Mouse (Mus musculus): ENCODE measurements around the gene Eomes. TPM values are rescaled to one million over a fixed set of nuclear protein-coding genes. Genes with fewer than 3 reads are reported as not detected.
A peak's percentile ranks its signal among the peaks of the same experiment; 100 is the strongest.

The Eomes gene
- total RNA-seq (2021), result under 1 TPM; 0.24 to 0.38 TPM
- long read RNA-seq, experiment 1, partial matches to known transcripts, result 0 of 1 reads
- long read RNA-seq, experiment 1, other reads (novel, unspliced or antisense), result 1 of 1 reads
- long read RNA-seq, experiment 2, result 0 reads

GRCm38 (mm10) chr9:118477961-118478360, at the start of gene Eomes:
Gene Eomes (plus strand): TSS chr9:118478212.
- intact Hi-C loops (cut with DNase I), result no loop called here

GRCm38 (mm10) chr9:118444809-118445208, 33.2 kb upstream of the Eomes start:
- no peak for DNase-seq (ENCODE audit: low spot score in 2 of 2)
- intact Hi-C loops (cut with DNase I), result no loop called here

More at GRCm38 (mm10) chr9:118477961-118478360, at the start of gene Eomes:
- DNase-seq (ENCODE audit: low spot score in 2 of 2), result no peak

GRCm38 (mm10) chr9:118449336-118449735, 28.7 kb upstream of the Eomes start:
- intact Hi-C loops (cut with DNase I), result no loop called here
- DNase-seq (ENCODE audit: low spot score in 2 of 2), result no peak

GRCm38 (mm10) chr9:118453427-118453826, 24.6 kb upstream of the Eomes start:
- intact Hi-C loops (cut with DNase I), result no loop called here
- DNase-seq (ENCODE audit: low spot score in 2 of 2), result no peak

- intact Hi-C loops (cut with DNase I), result no loop called here
- peak; percentile 6 to 8 for DNase-seq (ENCODE audit: low spot score in 2 of 2)
Measured at GRCm38 (mm10) chr9:118455188-118455845, 22.7 kb upstream of the Eomes start.

- DNase-seq (ENCODE audit: low spot score in 2 of 2), result no peak
- intact Hi-C loops (cut with DNase I), result no loop called here
Measured at GRCm38 (mm10) chr9:118456405-118456804, 21.6 kb upstream of the Eomes start.

- DNase-seq (ENCODE audit: low spot score in 2 of 2), result no peak
- intact Hi-C loops (cut with DNase I), result no loop called here
Measured at GRCm38 (mm10) chr9:118458039-118458438, 20.0 kb upstream of the Eomes start.

- intact Hi-C loops (cut with DNase I), result no loop called here
Measured at GRCm38 (mm10) chr9:118464031-118464430, 14.0 kb upstream of the Eomes start.

GRCm38 (mm10) chr9:118468301-118468700, 9.7 kb upstream of the Eomes start:
- no peak for DNase-seq (ENCODE audit: low spot score in 2 of 2)
- intact Hi-C loops (cut with DNase I), result no loop called here

More at GRCm38 (mm10) chr9:118464031-118464430, 14.0 kb upstream of the Eomes start:
- no peak for DNase-seq (ENCODE audit: low spot score in 2 of 2)

GRCm38 (mm10) chr9:118469272-118469671, 8.7 kb upstream of the Eomes start:
- DNase-seq (ENCODE audit: low spot score in 2 of 2), result no peak
- intact Hi-C loops (cut with DNase I), result no loop called here

- intact Hi-C loops (cut with DNase I), result no loop called here
- DNase-seq (ENCODE audit: low spot score in 2 of 2), result no peak
Measured at GRCm38 (mm10) chr9:118471296-118471695, 6.7 kb upstream of the Eomes start.

GRCm38 (mm10) chr9:118476211-118476765, 1.7 kb upstream of the Eomes start:
- DNase-seq (ENCODE audit: low spot score in 2 of 2), result no peak

GRCm38 (mm10) chr9:118476766-118477271, 1.2 kb upstream of the Eomes start:
- DNase-seq (ENCODE audit: low spot score in 2 of 2), result no peak
- intact Hi-C loops (cut with DNase I), result no loop called here

More at GRCm38 (mm10) chr9:118476211-118476765, 1.7 kb upstream of the Eomes start:
- intact Hi-C loops (cut with DNase I), result no loop called here

- intact Hi-C loops (cut with DNase I), result no loop called here
- no peak for DNase-seq (ENCODE audit: low spot score in 2 of 2)
Measured at GRCm38 (mm10) chr9:118477281-118477931, 606 bp upstream of the Eomes start.

GRCm38 (mm10) chr9:118478458-118478838, 436 bp downstream of the Eomes start:
- no peak for DNase-seq (ENCODE audit: low spot score in 2 of 2)
- intact Hi-C loops (cut with DNase I), result no loop called here

- intact Hi-C loops (cut with DNase I), result no loop called here
- DNase-seq (ENCODE audit: low spot score in 2 of 2), result no peak
Measured at GRCm38 (mm10) chr9:118478839-118479507, 961 bp downstream of the Eomes start.

- intact Hi-C loops (cut with DNase I), result no loop called here
- no peak for DNase-seq (ENCODE audit: low spot score in 2 of 2)
Measured at GRCm38 (mm10) chr9:118479508-118480291, 1.7 kb downstream of the Eomes start.

GRCm38 (mm10) chr9:118480292-118480690, 2.3 kb downstream of the Eomes start:
- intact Hi-C loops (cut with DNase I), result no loop called here
- no peak for DNase-seq (ENCODE audit: low spot score in 2 of 2)

- intact Hi-C loops (cut with DNase I), result no loop called here
- DNase-seq (ENCODE audit: low spot score in 2 of 2), result no peak
Measured at GRCm38 (mm10) chr9:118482210-118482609, 4.2 kb downstream of the Eomes start.

All from left cerebral cortex, postnatal 14 days (tissue).